In the genomic region with DNA sequence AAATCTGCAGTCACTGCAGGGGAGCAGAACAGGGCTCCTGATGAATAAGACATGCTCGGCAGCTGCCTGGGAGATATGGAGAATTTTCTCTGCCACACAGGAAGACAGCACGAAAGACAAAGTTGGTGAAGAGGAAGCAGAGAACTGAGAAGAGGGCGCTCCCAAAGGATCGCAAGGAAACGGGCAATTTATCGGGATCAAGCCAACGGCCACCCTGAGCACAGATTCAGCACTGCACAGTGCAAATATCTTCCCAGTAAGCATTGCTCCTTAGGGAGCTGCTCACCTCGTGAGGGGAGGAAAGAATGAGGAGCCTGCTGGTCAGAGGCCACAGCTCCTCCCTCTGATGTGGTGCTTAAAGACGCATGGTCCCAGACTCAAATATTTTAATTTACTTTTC, we compare ENCODE assay signal across 22 mouse cellular contexts. TPM values are rescaled to one million over a fixed set of nuclear protein-coding genes. Genes with fewer than 3 reads are reported as not detected.
"Had no signal": no experiment of that assay in that cellular context is flagged by ENCODE, and none has a peak within 500 bp of the region (broad histone marks: within the 10 kb centered on the region; RNA-seq: fewer than 3 reads in every experiment).

No protein-coding gene starts in this region.

- DNase-seq: kidney, postnatal 10 days; kidney, postnatal 36 days; layer of hippocampus, postnatal 36 days; liver, embryonic 13.5 days; lung, adult 2 months; lung, postnatal 14 days; lung, postnatal 4 days; thymus, adult 18-20 months; thymus, postnatal 36 days had no signal

- H3K4me1 ChIP-seq: kidney, embryonic 15.5 days; liver, embryonic 13.5 days had no signal

- H3K27me3 ChIP-seq: kidney, embryonic 15.5 days; liver, embryonic 13.5 days had no signal

- ATAC-seq: midbrain, embryonic 16.5 days had no signal

- H3K36me3 ChIP-seq: kidney, embryonic 15.5 days; liver, embryonic 13.5 days had no signal

- H3K9me3 ChIP-seq: kidney, embryonic 15.5 days; liver, embryonic 13.5 days had no signal

- H3K4me2 ChIP-seq: kidney, embryonic 15.5 days; liver, embryonic 13.5 days had no signal

- H3K4me3 ChIP-seq: kidney, embryonic 15.5 days; left cerebral cortex, adult 2 months; liver, embryonic 13.5 days had no signal

- H3K9ac ChIP-seq: kidney, embryonic 15.5 days; liver, embryonic 13.5 days had no signal

- H3K27ac ChIP-seq: kidney, embryonic 15.5 days; left cerebral cortex, adult 2 months; liver, embryonic 13.5 days had no signal

RNA-seq across cellular contexts. Expression of gene D1Pas1, which starts 13.3 kb away (rescaled TPM):
- total RNA-seq: layer of hippocampus, adult 8-10 months; layer of hippocampus, postnatal 36 days; left cerebral cortex, adult 2 months; left cerebral cortex, postnatal 36 days; liver, adult 2 months; megakaryocyte progenitor cell, adult 5-6 weeks; megakaryocyte-erythroid progenitor cell, adult 5-6 weeks had no signal
- polyA plus RNA-seq: liver, adult 2 months; liver, embryonic 13.5 days; liver, embryonic 16.5 days; lung, adult 2 months; neural tube, embryonic 11.5 days; small intestine, adult 2 months; spleen, adult 2 months; stomach, embryonic 16.5 days had no signal
